Mouse (Mus musculus) midbrain, embryonic 12.5 days (tissue): ENCODE measurements at regions not wholly inside any gene's neighbourhood (a gene's known extent, or its start where the extent isn't known, plus 50 kb on each side); places are given as distances from the start of the nearest gene placed in this dataset.

Experiments
- ATAC-seq: fragments of 200-750 bp; cut with Nextera tagmentation; 2 replicates; pipeline ENCODE4 v1.8.0; 2017; ENCODE audit warnings: low read depth, moderate TSS enrichment, moderate library complexity; ENCODE audit not compliant: low FRiP score
- H3K27ac ChIP-seq: fragments of 300-500 bp; sonication (generic); replicated peaks from 2 replicates; pipeline ENCODE4 v1.5.1; 2016; ENCODE audit warnings: mild to moderate bottlenecking
- H3K27me3 ChIP-seq: fragments of 300-500 bp; sonication (generic); 2 replicates; pipeline ENCODE4 v1.6.1; 2016; ENCODE audit warnings: mild to moderate bottlenecking
- H3K36me3 ChIP-seq: fragments of 300-500 bp; sonication (generic); 2 replicates; pipeline ENCODE4 v1.6.1; 2016
- H3K4me1 ChIP-seq: fragments of 300-500 bp; sonication (generic); 2 replicates; pipeline ENCODE4 v1.6.1; 2016
- H3K4me2 ChIP-seq: fragments of 300-500 bp; sonication (generic); replicated peaks from 2 replicates; pipeline ENCODE4 v1.6.1; 2016; ENCODE audit warnings: mild to moderate bottlenecking, moderate library complexity
- H3K4me3 ChIP-seq: fragments of 300-500 bp; sonication (generic); 2 replicates; pipeline ENCODE4 v1.5.1; 2016; ENCODE audit warnings: mild to moderate bottlenecking
- H3K9ac ChIP-seq: fragments of 300-500 bp; sonication (generic); replicated peaks from 2 replicates; pipeline ENCODE4 v1.6.1; 2016; ENCODE audit warnings: mild to moderate bottlenecking, moderate library complexity
- H3K9me3 ChIP-seq: fragments of 300-500 bp; sonication (generic); 2 replicates; pipeline ENCODE4 v1.6.1; 2016; ENCODE audit warnings: mild to moderate bottlenecking
- WGBS: fragments of 180-500 bp; shearing (Covaris S2); methylation state at CpG from one replicate; pipeline ENCODE4 v1.1.7; 2016; 5-methylcytosine and 5-hydroxymethylcytosine counted together

DNA sequence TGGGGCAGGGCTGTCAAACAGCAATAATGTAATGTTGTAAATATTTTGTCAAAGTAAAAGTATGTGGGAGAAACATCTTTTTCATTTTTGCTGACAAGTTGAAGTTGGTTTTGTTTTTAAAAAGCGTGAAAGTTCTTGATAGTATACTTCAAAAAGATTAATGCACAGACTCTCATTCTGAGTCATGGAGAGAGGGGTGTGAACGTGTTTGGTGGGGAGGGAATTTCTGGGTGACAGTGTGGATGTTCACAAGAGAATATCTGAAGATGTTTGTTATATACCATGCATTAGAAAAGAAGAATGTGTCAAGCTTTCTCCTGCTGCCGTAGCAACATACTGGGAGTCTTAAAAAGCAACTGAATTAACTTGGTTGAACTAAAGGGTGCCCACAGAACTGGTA, 57.0 kb downstream of the Rps29 start:
- Histone ChIP-seq H3K36me3 (no peaks in the 10 kb centered on the region), H3K4me1 (no peaks in the 10 kb centered on the region), H3K27me3 (no peaks in the 10 kb centered on the region), H3K9ac (no peak overlapping the region), H3K9me3 (no peaks in the 10 kb centered on the region), H3K27ac (no peak overlapping the region), H3K4me3 (no peak overlapping the region), H3K4me2 (no peak overlapping the region)
- ATAC-seq: no peak
- WGBS: 87% methylated on average over 3 of the region's 3 CpGs

DNA sequence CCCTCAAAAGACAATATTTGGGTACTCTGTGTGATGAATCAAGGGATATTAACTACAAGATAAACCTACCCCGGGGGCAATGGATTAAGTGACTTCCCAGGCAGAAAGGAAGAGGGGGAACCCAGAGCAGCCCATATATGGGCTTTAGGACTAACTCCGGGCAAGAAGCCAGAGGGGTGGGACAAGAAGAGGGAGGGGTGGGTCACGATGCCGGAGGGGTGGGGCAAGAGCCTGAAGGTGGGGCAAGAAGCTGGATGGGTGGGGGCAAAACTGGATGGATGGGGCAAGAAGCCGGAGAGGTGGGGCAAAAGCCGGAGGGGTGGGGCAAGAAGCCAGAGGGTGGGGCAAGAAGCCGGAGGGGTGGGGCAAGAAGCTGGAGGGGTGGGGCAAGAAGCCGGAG, 64.1 kb downstream of the Rps29 start:
- Histone ChIP-seq H3K27ac (no peak overlapping the region), H3K4me2 (no peak overlapping the region), H3K36me3 (no peaks in the 10 kb centered on the region), H3K4me3 (no peak overlapping the region), H3K27me3 (no peaks in the 10 kb centered on the region), H3K9me3 (no peaks in the 10 kb centered on the region), H3K9ac (no peak overlapping the region), H3K4me1 (no peaks in the 10 kb centered on the region)
- 93% methylated on average over 7 of the region's 8 CpGs for WGBS
- no peak for ATAC-seq

DNA sequence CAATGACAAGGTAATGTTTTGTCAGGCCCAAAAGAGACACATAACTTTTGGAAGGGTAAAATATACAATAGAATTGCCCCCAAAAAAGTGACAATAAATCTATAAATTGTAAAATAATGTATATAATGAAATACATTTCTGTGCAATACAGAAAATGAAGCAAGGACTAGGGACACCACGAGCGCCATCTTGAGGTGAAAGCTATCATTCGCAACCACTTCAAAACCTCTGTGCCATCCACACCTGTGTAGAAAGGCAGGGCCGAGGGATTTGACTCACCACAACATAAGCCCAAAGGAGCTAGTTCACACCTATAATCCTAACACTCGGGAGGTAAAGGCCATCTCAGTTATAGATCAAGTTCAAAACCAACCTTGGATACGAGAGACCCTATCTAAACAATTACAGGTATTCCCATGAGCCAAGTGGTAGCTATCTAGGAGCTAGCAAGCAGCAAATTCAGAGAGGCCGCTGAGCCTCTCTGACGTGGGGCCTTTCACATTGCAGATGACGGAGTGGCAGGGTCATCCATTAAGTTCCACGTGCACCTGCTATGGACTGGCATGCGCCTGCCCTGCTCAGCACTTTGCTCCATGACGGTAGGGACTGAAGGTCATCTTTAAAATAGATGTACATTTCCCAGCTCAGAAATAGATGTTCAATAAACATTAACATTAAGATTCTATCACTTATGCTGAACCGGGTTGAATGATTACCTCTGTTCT, 65.8 kb downstream of the Rps29 start:
- Histone ChIP-seq H3K27me3 (no peaks in the 10 kb centered on the region), H3K4me2 (no peak overlapping the region), H3K36me3 (no peaks in the 10 kb centered on the region), H3K4me3 (no peak overlapping the region), H3K9ac (no peak overlapping the region), H3K4me1 (no peaks in the 10 kb centered on the region), H3K27ac (no peak overlapping the region), H3K9me3 (no peaks in the 10 kb centered on the region)
- ATAC-seq: no peak
- 65% methylated on average over 13 of the region's 13 CpGs for WGBS

DNA sequence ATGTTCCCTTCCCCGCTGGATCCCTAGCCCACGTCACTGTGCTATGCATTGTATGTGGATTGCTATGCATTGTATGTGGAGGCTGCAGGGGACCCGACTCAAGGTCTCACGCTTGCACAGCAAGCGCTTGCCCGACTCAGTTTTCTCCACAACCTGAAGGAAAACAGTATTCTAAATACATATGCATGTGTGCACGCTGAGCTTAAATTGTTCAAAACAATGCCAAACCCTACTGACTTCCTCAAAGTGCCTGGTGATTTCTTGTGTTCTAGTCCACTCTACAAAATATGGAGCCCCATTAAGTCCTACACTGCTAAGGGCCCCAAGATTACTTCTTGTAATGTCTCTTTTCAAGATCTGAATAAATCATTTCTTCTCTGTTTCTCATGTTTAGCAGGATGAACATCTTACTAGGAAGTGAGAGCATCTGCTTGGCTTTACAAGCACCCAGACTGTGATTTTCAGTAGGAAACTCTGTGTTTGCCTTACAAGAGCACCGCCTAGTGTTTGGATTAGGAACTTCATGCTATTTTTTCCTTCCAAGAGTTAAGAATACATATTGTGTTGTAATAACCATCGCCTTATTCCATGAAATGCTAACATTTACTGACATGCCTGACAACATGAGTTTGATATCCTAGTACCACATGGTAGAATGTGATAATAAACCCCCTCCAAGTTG, 70.9 kb downstream of the Rps29 start:
- H3K36me3 ChIP-seq: no peaks in the 10 kb centered on the region
- H3K4me2 ChIP-seq: 0 out of 2 replicates have a peak overlapping the region, but pooled peaks have one; percentile 8
- ATAC-seq: peak; percentile 14; the same call in 1 of the 2 replicates
- no peak overlapping the region for H3K27ac ChIP-seq
- 67% methylated on average over 9 of the region's 9 CpGs for WGBS
- H3K4me1 ChIP-seq: peaks cover 10% of the 10 kb centered on the region
- no peak overlapping the region for H3K9ac ChIP-seq
- H3K4me3 ChIP-seq: no peak overlapping the region
- no peaks in the 10 kb centered on the region for H3K27me3 ChIP-seq
- no peaks in the 10 kb centered on the region for H3K9me3 ChIP-seq

DNA sequence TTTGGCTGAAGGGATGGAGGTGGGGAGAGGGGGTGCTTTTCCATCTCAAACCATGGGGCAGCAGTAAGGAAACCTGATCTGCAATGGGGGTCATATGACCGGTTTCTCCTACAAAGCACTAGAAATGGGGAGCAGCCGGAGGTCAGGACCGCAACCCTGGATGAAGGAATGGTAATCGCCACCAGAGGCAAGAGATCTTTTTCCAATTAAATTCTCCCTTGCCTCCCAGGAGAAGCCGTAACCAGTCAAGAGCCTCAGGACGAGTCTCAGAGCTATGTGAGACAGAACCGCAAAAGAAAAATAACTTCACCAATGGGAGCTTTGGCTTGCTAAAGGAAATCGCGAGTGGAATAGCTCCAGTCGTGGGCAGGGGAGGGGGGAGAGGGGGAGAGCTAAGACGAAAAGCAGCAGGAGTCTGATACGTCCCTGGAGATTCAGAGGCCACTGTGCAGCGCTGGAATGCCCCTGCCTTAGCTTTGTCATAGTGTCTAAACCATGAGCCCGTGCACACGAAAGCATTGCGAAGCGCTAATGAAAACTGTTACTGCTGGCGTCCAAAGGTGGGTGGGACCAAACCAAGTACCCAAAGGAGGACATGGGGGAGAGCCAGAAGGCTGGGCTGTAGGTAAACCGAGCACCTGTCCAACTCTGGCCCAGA, 73.3 kb downstream of the Rps29 start:
- no peaks in the 10 kb centered on the region for H3K27me3 ChIP-seq
- peak overlapping the region; percentile 12; the same call in 1 of the 2 replicates for H3K4me3 ChIP-seq
- H3K4me2 ChIP-seq: peak overlapping the region; percentile 39
- H3K9ac ChIP-seq: no peak overlapping the region
- no peak overlapping the region for H3K27ac ChIP-seq
- H3K36me3 ChIP-seq: no peaks in the 10 kb centered on the region
- peak; percentile 28; the same call in 1 of the 2 replicates for ATAC-seq
- peaks cover 10% of the 10 kb centered on the region for H3K4me1 ChIP-seq
- WGBS: 38% methylated on average over 19 of the region's 19 CpGs
- H3K9me3 ChIP-seq: no peaks in the 10 kb centered on the region

DNA sequence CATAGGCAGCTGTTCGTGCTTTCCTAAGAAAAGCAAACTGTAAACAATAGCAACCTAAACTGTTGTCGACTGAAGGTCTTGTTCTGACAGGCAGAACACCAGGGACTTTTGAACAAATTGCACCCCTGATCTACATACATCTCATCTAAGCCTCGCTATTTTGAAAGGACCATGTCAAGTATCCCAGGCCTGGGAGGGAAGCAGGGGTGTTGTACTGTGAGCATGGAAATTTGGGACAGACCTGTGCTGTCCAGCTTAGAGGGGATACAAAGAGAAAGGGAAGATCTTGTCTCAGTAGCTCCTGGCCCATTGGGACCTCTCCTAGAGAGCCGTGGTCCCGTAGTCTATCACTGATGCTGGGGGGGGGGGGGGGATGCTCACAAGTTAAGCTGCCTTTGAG, 74.3 kb downstream of the Rps29 start:
- ATAC-seq: no peak

DNA sequence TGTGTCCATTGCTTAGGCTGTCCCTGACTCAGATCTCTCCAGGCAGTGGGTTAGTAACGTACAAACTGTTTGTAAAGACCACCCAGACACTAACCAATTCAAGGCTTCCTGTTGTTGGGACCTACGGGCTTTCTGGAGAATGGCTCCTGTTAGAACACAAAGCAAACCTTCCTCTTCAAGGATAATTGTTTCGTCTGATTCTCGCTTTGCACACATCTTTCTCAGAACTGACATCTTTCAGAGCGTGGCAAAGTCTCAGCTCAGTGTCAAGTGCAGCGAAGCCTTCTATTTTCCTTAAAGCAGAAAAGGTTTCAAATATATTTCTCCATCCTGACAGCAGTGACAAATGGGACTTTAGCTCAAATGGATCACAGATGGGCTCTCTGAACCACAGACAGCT, 76.9 kb downstream of the Rps29 start:
- ATAC-seq: no peak
- 0 out of 2 replicates have a peak, but pooled peaks cover 2% of the 10 kb centered on the region for H3K9me3 ChIP-seq
- H3K36me3 ChIP-seq: no peaks in the 10 kb centered on the region
- no peak overlapping the region for H3K4me3 ChIP-seq
- WGBS: 37% methylated on average over 6 of the region's 6 CpGs
- peaks cover 10% of the 10 kb centered on the region for H3K4me1 ChIP-seq
- no peaks in the 10 kb centered on the region for H3K27me3 ChIP-seq
- no peak overlapping the region for H3K4me2 ChIP-seq
- no peak overlapping the region for H3K9ac ChIP-seq
- H3K27ac ChIP-seq: no peak overlapping the region

More for the DNA sequence above, 74.3 kb downstream of the Rps29 start:
- H3K36me3 ChIP-seq: no peaks in the 10 kb centered on the region
- no peak overlapping the region for H3K4me2 ChIP-seq
- 57% methylated on average over 5 of the region's 5 CpGs for WGBS
- H3K27ac ChIP-seq: 0 out of 2 replicates have a peak overlapping the region, but pooled peaks have one; percentile 12
- H3K4me3 ChIP-seq: no peak overlapping the region
- H3K9me3 ChIP-seq: 0 out of 2 replicates have a peak, but pooled peaks cover 2% of the 10 kb centered on the region
- no peak overlapping the region for H3K9ac ChIP-seq
- peaks cover 10% of the 10 kb centered on the region for H3K4me1 ChIP-seq
- no peaks in the 10 kb centered on the region for H3K27me3 ChIP-seq

DNA sequence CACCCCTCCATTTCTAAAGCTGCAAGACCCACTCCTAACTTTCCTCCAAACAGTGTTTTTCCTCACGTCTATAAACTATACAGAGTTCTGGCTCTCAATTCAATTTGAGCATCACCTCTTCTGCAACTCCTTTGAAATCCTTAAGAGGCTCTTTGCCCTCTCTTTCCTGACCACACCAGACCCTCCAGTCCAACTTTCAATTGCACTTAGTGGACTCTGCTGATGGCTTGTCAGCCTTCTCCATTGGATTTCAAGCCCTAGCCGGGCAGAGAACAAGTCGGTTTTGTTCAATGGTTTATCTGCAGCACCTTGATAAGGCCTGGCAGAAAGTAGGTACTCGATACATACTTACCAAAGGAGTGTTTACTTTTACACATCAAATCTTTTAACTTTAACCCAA, 119.4 kb downstream of the Rps29 start:
- no peak overlapping the region for H3K4me3 ChIP-seq
- no peak for ATAC-seq
- H3K4me2 ChIP-seq: no peak overlapping the region
- no peaks in the 10 kb centered on the region; the same call in 1 of the 2 replicates for H3K9me3 ChIP-seq
- no peak overlapping the region for H3K9ac ChIP-seq
- no peak overlapping the region for H3K27ac ChIP-seq
- WGBS: 87% methylated on average over 4 of the region's 4 CpGs
- H3K27me3 ChIP-seq: no peaks in the 10 kb centered on the region
- H3K4me1 ChIP-seq: no peaks in the 10 kb centered on the region
- no peaks in the 10 kb centered on the region for H3K36me3 ChIP-seq

DNA sequence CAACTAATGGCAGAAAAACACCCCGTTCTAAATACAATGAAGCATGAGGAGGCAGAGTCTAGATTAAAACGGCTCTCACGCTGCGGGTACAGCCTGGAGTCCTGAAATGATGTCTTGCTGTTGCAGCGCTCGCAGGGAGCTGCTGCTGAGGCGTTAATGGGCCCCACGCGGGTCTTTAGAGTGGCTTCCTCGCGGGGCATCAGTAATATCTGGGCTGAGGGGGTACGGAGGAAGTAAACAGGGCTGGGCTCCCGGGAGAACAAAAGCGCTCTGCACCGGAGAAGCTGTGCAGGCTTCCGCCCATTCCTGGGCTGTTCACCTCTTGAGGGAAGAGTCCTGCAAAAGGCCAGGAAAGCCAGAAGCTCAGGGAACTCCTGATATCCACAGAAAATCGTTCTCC, 135.4 kb downstream of the Rps29 start:
- H3K4me3 ChIP-seq: no peak overlapping the region
- H3K36me3 ChIP-seq: no peaks in the 10 kb centered on the region
- no peaks in the 10 kb centered on the region for H3K4me1 ChIP-seq
- no peak for ATAC-seq
- H3K9ac ChIP-seq: no peak overlapping the region
- WGBS: 61% methylated on average over 17 of the region's 17 CpGs
- no peaks in the 10 kb centered on the region for H3K9me3 ChIP-seq
- no peak overlapping the region for H3K4me2 ChIP-seq
- no peaks in the 10 kb centered on the region for H3K27me3 ChIP-seq
- no peak overlapping the region for H3K27ac ChIP-seq

DNA sequence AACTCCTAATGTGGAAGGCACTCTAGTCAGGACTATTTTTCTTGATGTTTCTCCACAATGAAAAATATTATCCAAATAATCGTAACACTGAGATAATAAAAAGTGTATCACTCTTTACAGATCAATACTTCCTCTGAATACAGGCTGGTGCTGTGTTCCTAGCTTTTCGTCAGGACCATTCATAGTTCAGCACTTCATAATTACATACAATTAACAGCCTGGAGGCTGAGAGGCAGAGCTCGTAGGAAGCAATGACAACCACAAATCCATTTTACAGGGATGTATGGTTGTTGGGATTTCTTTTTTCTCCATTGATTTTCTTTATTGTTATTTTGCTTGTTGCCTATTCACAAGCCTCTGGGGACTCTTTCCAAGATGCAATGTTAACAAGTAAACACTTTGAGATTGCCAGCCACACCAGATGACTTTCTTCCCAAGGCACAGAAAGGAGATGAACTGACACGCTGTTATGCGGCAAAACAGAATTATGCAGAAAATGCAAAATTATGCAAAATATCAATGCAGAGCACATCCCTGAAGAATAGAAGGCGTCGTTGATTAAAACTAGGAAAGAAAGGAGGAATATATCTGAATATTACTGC, 142.2 kb downstream of the Rps29 start:
- no peaks in the 10 kb centered on the region for H3K27me3 ChIP-seq
- no peaks in the 10 kb centered on the region for H3K9me3 ChIP-seq
- no peaks in the 10 kb centered on the region for H3K4me1 ChIP-seq
- H3K4me2 ChIP-seq: no peak overlapping the region
- no peak overlapping the region for H3K9ac ChIP-seq
- no peak overlapping the region for H3K4me3 ChIP-seq
- 0 out of 2 replicates have a peak overlapping the region, but pooled peaks have one; percentile 15 for H3K27ac ChIP-seq
- no peaks in the 10 kb centered on the region for H3K36me3 ChIP-seq
- 81% methylated on average over 7 of the region's 7 CpGs for WGBS
- no peak for ATAC-seq

DNA sequence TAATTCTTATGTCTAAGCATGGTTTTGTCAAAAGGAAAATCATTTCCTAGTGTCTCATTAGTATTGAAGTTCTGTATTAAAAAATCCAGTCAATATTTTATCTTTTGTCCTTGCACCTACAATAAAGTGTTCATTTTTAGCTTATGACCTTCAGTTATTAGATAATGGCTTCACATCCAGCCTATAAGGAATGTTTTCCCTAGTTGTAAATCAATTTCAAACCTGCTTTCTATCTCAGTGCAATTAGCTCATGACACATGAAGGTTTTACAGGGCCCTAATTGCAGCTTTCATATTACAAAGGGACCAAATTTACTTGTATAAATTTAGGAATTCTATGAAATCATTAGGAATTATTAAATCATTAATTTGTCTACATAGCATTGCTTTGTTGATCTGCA, 153.8 kb downstream of the Rps29 start:
- Histone ChIP-seq H3K4me1 (no peaks in the 10 kb centered on the region), H3K9me3 (no peaks in the 10 kb centered on the region), H3K27me3 (no peaks in the 10 kb centered on the region), H3K9ac (no peak overlapping the region), H3K4me2 (no peak overlapping the region), H3K4me3 (no peak overlapping the region), H3K36me3 (no peaks in the 10 kb centered on the region), H3K27ac (no peak overlapping the region)
- no peak for ATAC-seq

DNA sequence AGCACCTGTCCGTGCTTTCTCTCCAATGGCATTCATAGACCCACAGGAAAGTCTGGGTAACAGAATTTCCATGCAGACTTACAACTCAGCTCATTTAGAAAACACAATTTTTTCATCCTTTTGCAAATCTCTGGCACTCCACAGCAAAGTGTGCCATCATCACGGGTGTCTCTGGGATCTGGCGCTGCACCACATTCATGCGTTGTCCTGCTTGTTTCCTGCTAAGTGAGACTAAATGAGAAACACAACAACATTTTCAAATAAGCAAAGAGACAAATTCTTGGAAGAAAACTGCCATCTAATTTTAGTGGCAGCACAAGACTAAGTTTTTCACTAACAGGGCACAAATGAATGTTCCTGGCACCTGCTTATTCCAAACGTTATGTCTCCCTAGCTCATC, 156.9 kb downstream of the Rps29 start:
- Histone ChIP-seq H3K36me3 (no peaks in the 10 kb centered on the region), H3K4me3 (no peak overlapping the region), H3K4me1 (no peaks in the 10 kb centered on the region; the same call in 1 of the 2 replicates), H3K27me3 (no peaks in the 10 kb centered on the region), H3K4me2 (no peak overlapping the region), H3K9ac (no peak overlapping the region), H3K9me3 (no peaks in the 10 kb centered on the region), H3K27ac (no peak overlapping the region)
- ATAC-seq: no peak
- 89% methylated on average over 5 of the region's 5 CpGs for WGBS
